8 mouse cellular contexts compared by ENCODE assay signal in genomic region chr4:118336658-118337057, GRCm38 (mm10). TPM values are rescaled to one million over a fixed set of nuclear protein-coding genes. Genes with fewer than 3 reads are reported as not detected.
DNase-seq lines count a peak whose midpoint lies in the region; TF ChIP-seq lines count a peak whose summit lies in the region.

No protein-coding gene starts in this region.

- intact Hi-C loops in left cerebral cortex, postnatal 36 days (cut with DNase I): no loop called here

- no peak for TF ChIP-seq POLR2A in bone marrow, adult 2 months (IDR thresholded peaks at IDR 0.05; ENCODE audit: borderline replicate concordance, control insufficient read depth, low read depth, low read length)
- no peak for TF ChIP-seq POLR2A in liver, adult 2 months (IDR thresholded peaks at IDR 0.05; ENCODE audit: extremely low read depth, insufficient read depth, low read length)

- H3K4me1 ChIP-seq in bone marrow, adult 2 months (ENCODE audit: control insufficient read depth, insufficient read depth, low read length): no peaks in the 10 kb centered on the region
- H3K4me1 ChIP-seq in liver, adult 2 months (ENCODE audit: control insufficient read depth, insufficient read depth, low read length): no peaks in the 10 kb centered on the region

- peak; percentile 62; the same call in 1 of the 2 replicates for TF ChIP-seq CTCF in bone marrow, adult 2 months (IDR thresholded peaks at IDR 0.05; ENCODE audit: control insufficient read depth, insufficient read depth, low read length)
- peak; percentile 63 for TF ChIP-seq CTCF in liver, adult 2 months (IDR thresholded peaks at IDR 0.05; ENCODE audit: low read depth, low read length)

- H3K27ac ChIP-seq in bone marrow, adult 2 months (ENCODE audit: control insufficient read depth, insufficient read depth, low read depth, low read length, poor library complexity): no peak overlapping the region
- H3K27ac ChIP-seq in liver, adult 2 months (replicated peaks; ENCODE audit: insufficient read depth, low read depth, low read length): no peak overlapping the region

- H3K36me3 ChIP-seq in liver, adult 2 months (ENCODE audit: control insufficient read depth, insufficient read depth, low read length): no peaks in the 10 kb centered on the region

- peak; percentile 15 to 31 for DNase-seq in left cerebral cortex, adult 18-20 months (ENCODE audit: low spot score in 2 of 2)
- DNase-seq in left cerebral cortex, postnatal 36 days (ENCODE audit: low spot score in 2 of 2): no peak
- DNase-seq in NIH3T3 (ENCODE audit: low read depth): peak; percentile 68
- peak; percentile 63 for DNase-seq in forelimb bud, embryonic 11.5 days (ENCODE audit: low read depth, low spot score)
- peak; percentile 44 for DNase-seq in liver, adult 2 months (ENCODE audit: extremely low read depth, low read depth, low spot score)
- peak; percentile 73 for DNase-seq in right cerebral cortex, postnatal 14 days
- DNase-seq in adipocyte (ENCODE audit: low spot score): no peak

- H3K9ac ChIP-seq in liver, adult 2 months (ENCODE audit: low read depth, low read length): no peak overlapping the region

- no peaks in the 10 kb centered on the region for H3K27me3 ChIP-seq in liver, adult 2 months (ENCODE audit: control insufficient read depth, insufficient read depth, low read length)

- no peak overlapping the region for H3K4me3 ChIP-seq in bone marrow, adult 2 months (replicated peaks; ENCODE audit: control insufficient read depth, low read depth, low read length)
- no peak overlapping the region for H3K4me3 ChIP-seq in liver, adult 2 months (ENCODE audit: insufficient read depth, low read depth, low read length)

- 21% methylated on average over 7 of the region's 7 CpGs for WGBS in bone marrow, adult 2 months
- 21% methylated on average over 7 of the region's 7 CpGs for WGBS in liver, adult 2 months

- H3K79me2 ChIP-seq in liver, adult 2 months (ENCODE audit: control insufficient read depth, insufficient read depth, low read length): no peaks in the 10 kb centered on the region

RNA-seq across cellular contexts. Expression of gene Ptprf, which starts 45.5 kb away (rescaled TPM):
- 100 to 1,000 TPM; 101 to 110 TPM for total RNA-seq in left cerebral cortex, adult 18-20 months (2021)
- 100 to 1,000 TPM; 118 to 126 TPM for total RNA-seq in left cerebral cortex, postnatal 36 days (2021)
- 1.1 and 7.4 TPM in 2 replicates for polyA plus RNA-seq in bone marrow, adult 2 months (2011; ENCODE audit: insufficient read depth, insufficient read length, low replicate concordance, missing spikeins)
- total RNA-seq in liver, adult 2 months (2014; rRNA removed): 40.1 and 67.4 TPM in 2 replicates
- polyA plus RNA-seq in liver, adult 2 months (2012; rRNA removed): 89.8 and 101 TPM in 2 replicates

Comparison
In these comparisons a context has a peak if more than half of its experiments do, and no peak if none do; other contexts are left out.
1. DNase-seq: peak in left cerebral cortex, adult 18-20 months (2 of 2), NIH3T3 (single experiment), forelimb bud, embryonic 11.5 days (single experiment), liver, adult 2 months (single experiment) and right cerebral cortex, postnatal 14 days (single experiment); none in left cerebral cortex, postnatal 36 days (0 of 2) and adipocyte (single experiment).